Mouse (Mus musculus) leukemia stem cell, adult 10-12 weeks (primary cell): ENCODE measurements around the gene Nlrp10. TPM values are rescaled to one million over a fixed set of nuclear protein-coding genes. Genes with fewer than 3 reads are reported as not detected.

Experiments used
- polyA plus RNA-seq: library from polyadenylated mRNA; stranded (reverse); fragments of >175 nt; gene quantifications from 2 replicates; pipeline ENCODE4 v1.2.3, GENCODE M21; 2012; ENCODE audit warnings: low replicate concordance

Nlrp10 gene
- polyA plus RNA-seq, result 0.10 TPM in 1 of 2 replicates, not detected in the other

DNA sequence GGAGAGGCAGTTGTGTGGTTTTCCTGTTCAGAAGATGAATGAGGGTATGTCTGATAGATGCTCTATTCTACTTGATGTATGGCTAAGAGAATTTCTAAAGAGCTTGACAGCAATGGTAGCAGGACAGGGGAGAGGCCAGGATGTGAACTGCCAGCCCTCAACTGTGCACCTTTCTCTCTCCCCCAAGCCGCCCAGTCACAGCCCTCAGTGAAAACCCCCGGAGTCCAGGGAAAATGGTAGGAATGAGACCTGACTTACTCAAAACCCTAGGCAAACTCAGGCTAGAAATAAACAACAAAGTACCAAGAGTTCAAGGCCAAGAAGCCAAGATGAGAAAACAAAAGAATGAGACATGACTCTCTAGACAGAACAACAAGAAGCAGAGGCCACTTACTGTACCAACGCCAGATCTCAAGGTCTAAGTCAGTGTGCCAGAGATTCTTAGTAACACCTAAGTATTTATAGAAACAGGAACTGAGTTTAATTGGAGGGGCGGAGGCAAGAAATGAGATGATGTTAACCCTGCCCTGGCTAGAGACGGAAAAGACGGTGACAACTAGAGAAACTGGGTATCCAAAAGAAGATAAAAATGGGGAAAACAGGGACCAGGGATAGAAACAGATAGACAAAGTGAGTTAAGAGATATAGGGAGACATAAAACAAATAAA is at the start of gene Nlrp10:
TSS of gene Nlrp10 (minus strand) at position 453 of the 668 bp plus-strand sequence.

DNA sequence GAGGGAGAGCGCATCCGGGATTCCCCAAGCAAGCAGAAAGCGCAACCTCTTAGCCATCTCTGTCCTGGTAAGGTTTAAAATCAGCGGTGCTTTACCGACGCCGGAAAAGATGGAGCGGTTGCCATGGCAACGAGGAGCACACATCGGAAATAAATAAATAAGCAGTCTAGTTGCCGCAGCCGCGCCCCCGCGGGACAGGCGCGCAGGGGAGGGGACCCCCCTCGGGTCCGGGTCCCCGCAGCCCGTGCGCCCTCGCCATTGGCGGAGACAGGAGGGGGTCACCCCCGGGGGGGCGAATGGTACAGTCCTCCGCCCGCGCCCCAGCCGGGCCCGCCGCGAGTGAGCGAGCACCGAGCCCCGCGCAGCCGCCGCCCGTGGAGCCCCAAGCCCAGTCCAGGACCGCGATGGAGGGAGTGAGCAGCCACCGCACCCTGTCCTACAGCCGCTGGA is 20.4 kb upstream of the Nlrp10 start, which contains the start of gene Tub:
TSS of gene Tub (plus strand) at position 27 of the 450 bp plus-strand sequence.

DNA sequence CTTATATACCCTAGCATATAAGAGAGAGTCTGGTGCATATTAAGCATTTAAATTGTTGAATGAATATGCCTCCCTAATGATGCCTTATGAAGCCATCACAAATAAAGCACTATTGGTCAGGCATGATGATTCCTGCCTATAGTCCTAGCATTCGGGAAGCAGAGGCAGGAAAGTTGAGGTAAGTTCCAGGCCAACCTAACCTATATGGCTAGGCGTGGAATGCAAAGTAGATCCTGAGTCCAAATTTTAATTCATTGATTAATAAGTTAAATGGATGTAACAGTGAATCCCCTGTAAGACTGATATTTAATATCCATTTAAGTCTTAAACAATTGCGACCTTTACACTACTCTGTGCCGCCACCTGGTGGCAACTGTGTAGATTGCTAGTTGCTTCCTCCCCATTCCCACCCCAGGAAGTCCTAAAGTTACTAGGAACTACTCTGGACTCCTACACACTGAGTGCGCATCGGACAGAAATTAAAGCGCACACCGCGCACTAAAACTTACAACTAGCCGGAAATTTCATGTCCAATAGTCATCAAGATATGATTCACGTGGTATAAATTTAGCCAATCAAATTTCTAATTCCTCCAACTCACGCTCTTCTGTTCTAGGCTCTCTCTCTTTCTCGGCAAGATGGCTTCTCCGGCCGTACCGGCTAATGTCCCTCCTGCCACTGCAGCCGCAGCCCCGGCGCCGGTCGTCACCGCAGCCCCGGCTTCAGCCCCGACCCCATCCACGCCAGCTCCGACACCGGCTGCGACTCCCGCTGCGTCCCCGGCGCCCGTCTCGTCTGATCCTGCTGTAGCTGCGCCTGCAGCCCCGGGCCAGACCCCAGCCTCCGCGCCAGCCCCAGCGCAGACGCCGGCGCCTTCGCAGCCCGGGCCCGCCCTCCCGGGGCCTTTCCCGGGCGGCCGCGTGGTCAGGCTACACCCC is 4.1 kb upstream of the Nlrp10 start, which contains the start of gene Eif3f:
TSS of gene Eif3f (plus strand) at position 624 of the 938 bp plus-strand sequence.

GRCm38 (mm10) chr7:108894320-108894719 is 35.7 kb downstream of the Nlrp10 start, which contains the start of gene Olfr519:
Olfr519 (minus strand) TSS chr7:108894420.

GRCm38 (mm10) chr7:108884906-108885305 is 45.1 kb downstream of the Nlrp10 start, which contains the start of gene Olfr518:
Olfr518 (minus strand) TSS chr7:108885006.

DNA sequence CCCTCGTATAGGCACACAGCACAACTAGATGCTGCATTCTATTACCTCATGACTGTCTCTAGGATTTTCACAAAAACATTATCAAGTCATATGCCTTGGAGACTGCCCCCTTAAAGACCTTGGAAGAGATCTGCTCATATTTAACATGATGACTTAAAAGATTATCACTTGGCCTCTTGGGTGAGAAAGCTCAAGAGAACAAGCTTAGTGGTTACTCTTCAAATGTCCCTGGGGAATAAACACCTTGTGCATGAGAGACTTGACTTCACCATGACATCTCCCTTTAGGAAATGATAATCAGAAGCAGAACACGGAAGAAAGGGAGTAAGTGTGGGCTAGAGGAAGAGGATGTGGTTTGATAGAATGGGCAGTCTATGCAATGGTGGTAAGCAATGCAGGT is 57.7 kb downstream of the Nlrp10 start, which contains the start of gene Olfr517:
TSS of gene Olfr517 (minus strand) at position 101 of the 400 bp plus-strand sequence.

Other genes with a start within 250 kb of the Nlrp10 start
- gene Olfr512, start 216.9 kb downstream of the Nlrp10 start, polyA plus RNA-seq, result not detected in 2 replicates
- not detected in 2 replicates for gene Olfr513, start 179.2 kb downstream of the Nlrp10 start, polyA plus RNA-seq
- not detected in 2 replicates for gene Olfr514, start 104.2 kb downstream of the Nlrp10 start, polyA plus RNA-seq
- gene Olfr516, start 79.6 kb downstream of the Nlrp10 start, polyA plus RNA-seq, result not detected in 2 replicates
- not detected in 2 replicates for gene Olfr517, start 57.8 kb downstream of the Nlrp10 start, polyA plus RNA-seq
- not detected in 2 replicates for gene Olfr518, start 45.2 kb downstream of the Nlrp10 start, polyA plus RNA-seq
- gene Olfr519, start 35.8 kb downstream of the Nlrp10 start, polyA plus RNA-seq, result not detected in 2 replicates
- gene Eif3f, start 4.2 kb upstream of the Nlrp10 start, polyA plus RNA-seq, result 671 and 946 TPM in 2 replicates
- not detected in 2 replicates for gene Tub, start 20.2 kb upstream of the Nlrp10 start, polyA plus RNA-seq
- 0.09 and 0.36 TPM in 2 replicates for gene Ric3, start 153.2 kb upstream of the Nlrp10 start, polyA plus RNA-seq
- 0.18 and 0.86 TPM in 2 replicates for gene Lmo1, start 245.0 kb upstream of the Nlrp10 start, polyA plus RNA-seq